Mouse (Mus musculus) E14TG2a.4 (cell line): ENCODE results near the gene Asic4.

Experiments used
- CTCF ChIP-seq: conservative IDR thresholded peaks from 2 replicates; pipeline ENCODE4 v1.5.1; 2014; ENCODE audit warnings: low read length
- NANOG ChIP-seq: IDR thresholded peaks from 2 replicates; pipeline ENCODE4 v1.6.1; 2014; ENCODE audit warnings: borderline replicate concordance, low read length, mixed read lengths
- POU5F1 ChIP-seq: IDR thresholded peaks from 2 replicates; pipeline ENCODE4 v1.6.1; 2014; ENCODE audit warnings: low read length, borderline replicate concordance

DNA sequence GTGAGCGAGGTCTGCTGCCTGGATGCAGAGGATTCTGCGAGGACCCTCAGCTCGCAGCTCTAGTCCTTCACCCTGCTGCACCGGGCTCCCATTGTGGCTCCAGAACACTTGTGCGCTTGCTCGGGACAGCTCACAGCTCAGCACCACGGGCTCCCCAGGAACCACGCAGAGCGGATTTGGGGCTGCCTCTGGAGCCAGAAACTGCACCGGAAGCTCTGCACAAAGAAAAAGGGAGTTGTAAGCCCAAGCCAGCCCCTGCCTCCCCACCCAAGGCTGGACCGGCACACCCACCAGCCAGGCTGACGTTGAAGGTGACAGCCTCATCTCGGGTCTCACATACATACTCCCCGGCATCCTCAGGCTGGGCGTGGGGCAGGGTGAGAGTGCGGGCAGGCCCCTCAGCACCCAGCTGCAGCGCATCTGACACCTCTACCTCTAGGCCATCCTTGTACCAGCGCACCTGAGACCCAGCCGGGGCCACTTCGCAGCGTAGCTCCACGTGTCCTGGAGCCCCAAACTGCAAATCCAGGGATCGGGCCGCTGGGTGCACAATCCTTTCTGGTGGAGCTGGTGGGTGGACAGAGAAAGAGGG lies 42.4 kb downstream of the Asic4 start:
- TF ChIP-seq CTCF, result no peak
- TF ChIP-seq POU5F1, result no peak
- no peak for TF ChIP-seq NANOG
